Mouse (Mus musculus): ENCODE data around the gene Aplnr.

The Aplnr gene

DNA sequence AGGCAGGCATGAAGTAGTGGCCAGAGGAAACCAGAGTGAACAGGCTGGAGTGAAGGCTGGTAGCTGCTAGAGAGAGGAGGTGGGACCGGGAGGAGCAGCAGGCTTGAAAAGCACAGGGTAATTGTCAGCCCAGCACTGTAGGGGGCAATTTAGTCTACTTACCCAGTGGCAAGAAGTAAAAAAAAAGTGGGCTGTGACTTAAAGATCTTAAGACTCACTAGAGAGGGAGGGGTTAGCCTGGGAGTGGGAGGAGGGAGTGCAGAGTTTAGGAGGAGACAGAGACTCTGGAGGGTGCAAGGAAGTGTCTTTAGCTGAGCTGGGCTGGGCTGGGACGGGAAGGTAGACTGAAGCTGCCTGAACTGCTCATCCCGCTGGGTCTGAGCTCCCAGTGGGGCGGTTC lies at the start of gene Aplnr:
Gene Aplnr, plus strand, starts transcription at position 137 of the 400 bp plus-strand sequence.
- DNase-seq: peak; percentile 60

DNA sequence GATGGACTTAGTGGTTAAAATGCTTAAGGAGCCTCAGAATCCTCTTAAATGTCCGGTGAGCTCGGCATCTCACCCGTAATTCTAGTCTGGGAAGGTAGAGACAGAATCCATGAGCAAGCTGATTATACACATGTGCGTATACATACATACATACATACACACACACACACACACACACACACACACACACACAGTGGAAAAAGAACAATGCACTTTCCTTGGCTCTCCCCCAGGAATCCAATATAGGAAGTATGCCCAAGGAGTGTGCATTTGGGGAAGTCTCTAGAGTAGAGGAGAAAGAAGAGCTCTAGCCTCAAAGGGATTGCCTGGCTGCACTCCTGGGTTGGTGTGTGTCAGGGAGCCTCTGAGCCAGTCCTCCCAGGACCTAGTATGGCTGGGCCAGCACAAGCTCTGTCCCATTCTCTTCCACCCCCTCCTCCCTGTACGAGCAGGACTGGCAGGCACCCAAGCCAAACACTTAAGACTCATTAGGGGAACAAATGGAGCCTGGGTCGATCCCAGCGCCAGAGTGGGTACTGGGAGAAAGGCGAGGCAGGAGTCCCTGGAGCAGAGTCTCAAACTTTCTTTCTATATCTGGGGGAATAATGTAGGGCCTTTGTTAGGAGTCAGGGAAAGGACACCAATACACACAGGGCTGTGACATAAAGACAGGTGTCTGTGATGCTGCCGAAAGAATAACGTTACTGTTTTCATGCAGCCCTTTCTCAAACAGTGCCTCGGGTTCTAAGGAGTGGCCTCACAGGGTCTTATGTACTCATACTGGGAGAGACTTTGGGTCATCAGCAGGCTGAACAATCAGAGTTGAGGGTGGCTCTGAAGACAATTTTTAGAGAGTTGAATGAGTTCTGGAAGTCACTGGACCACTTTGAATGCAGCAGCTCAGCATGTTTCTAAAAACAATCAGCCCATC lies 47.0 kb upstream of the Aplnr start:
- DNase-seq: peak; percentile 90

GRCm38 (mm10) chr2:85091325-85091724 lies 44.7 kb upstream of the Aplnr start:
- no peak for DNase-seq

DNA sequence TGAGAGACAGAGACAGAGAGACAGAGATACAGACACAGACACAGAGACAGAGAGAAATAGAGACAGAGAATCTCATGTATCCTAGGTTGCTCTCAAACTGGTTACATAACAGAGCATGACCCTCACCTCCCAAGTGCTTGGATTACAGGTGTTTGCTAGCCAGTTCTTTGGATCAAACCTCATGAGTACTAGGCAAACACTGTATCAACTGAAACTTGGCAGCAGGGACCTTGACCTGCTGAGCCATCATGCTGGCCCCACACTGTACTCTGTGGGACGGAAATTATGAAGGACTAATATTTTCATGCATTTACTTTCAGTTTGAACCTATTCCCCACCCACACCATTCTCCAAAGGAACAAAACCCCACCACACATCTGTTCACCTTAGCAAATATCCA lies 42.6 kb upstream of the Aplnr start:
- DNase-seq: no peak

DNA sequence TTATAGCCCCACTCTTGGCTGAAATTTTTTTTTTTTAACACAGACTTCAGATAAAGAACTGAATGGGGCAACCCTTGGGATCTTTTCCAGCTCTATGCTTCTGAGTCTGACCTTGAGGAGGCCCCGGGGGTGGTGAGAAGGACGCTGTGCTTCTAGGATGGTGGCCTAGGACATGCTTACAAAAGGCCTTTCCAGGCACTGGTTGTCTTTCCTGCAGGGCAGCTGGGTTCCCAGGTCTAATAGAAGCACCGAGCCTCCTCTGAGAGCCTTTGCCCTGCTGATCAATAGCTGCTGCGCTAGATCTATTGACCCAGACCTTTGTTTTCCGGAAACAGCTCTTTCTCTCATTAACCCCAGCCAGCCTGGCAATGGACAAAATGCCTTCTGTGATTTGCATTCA lies 40.1 kb upstream of the Aplnr start:
- no peak for DNase-seq

DNA sequence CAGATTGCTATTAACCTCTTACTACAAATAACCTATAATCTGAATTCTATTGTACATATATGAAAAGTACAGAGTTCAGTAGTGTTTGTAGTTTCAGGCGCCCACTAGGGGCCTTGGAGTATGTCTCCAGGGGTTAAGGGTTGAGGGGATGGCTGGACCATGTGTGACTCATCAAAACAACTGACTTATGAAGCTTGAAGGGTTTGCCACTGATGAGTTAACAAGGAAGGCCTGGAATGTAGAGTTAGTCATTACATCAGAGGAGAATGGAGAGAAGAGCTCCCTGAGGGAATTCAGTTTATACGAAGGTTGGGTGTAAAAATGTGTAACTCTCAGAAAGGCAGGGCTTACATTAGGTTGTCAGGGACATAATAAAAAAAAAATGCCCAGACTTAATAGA lies 38.0 kb upstream of the Aplnr start:
- no peak for DNase-seq

DNA sequence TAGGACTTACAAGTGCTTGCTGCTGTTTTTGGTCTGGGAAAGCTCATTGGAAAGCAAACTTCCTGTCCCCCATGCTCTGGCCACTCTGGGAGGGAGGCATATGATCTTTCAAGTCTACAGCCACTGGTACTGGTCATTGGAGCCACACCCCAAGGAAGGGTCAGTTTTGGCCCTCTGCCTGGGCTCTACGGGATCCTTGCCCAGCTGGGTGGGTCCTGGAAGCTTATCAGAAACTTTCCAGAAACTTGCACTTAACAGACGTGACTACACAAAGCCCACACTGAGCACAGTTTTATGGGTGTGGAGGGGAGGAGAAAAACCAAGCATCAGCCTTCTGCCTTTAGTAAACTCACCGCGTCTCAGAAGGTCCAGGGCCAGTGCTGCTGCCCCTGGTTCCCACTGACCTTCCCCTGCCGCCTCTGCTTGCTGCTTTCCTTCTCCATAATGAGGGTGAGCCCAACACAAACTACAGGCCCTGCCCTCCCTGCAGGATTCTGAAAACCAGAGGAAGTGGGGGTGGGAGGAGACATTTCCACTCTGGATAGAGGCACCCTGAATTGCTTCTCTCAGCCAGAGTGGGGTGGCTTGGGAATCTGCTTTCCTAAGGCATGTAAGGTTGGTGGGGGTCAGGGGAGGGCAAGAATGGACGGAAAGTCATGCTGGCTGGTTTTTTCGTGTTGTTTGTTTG lies 37.1 kb upstream of the Aplnr start:
- peak; percentile 92 for DNase-seq

- no peak for DNase-seq
Observed at GRCm38 (mm10) chr2:85103201-85103600, 32.8 kb upstream of the Aplnr start.

GRCm38 (mm10) chr2:85105426-85106013 lies 30.5 kb upstream of the Aplnr start:
- DNase-seq: peak; percentile 43

- no peak for DNase-seq
Observed at GRCm38 (mm10) chr2:85106068-85106790, 29.8 kb upstream of the Aplnr start.

- no peak for DNase-seq
Observed at GRCm38 (mm10) chr2:85106941-85107340, 29.1 kb upstream of the Aplnr start.

- no peak for DNase-seq
Observed at GRCm38 (mm10) chr2:85110288-85110875, 25.6 kb upstream of the Aplnr start.

GRCm38 (mm10) chr2:85123187-85123868 lies 12.7 kb upstream of the Aplnr start:
- no peak for DNase-seq

DNA sequence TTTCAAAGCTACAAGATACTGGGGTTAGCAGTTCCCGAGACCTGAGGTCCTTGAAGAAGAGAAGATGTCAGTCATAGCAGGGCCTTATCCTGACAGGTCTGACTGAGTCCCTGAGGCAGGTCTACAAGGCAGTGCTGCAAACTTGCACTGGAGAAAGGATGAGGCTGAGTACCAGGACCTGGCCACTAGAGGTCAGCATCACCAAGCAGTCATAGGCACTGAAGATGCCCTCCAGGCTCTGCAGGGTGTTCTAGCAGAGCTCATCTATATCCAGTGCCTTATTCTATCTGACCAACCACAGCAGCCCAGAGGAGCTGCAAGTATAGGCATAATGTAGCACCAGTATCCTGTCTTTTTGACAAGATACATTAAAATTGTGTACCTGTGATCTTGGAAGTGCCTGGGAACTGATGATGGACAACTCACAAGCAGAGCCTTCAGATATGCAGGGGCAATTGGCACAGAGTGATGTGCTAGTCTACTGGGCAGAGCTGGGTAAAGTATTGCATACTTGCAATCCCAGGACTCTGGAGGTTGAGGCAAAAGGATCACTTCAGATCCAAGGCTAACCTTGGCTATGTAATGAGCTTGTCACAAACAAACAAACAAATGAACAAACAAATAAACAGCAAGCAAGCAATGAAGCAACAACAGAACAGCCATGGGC lies 12.0 kb upstream of the Aplnr start:
- DNase-seq: peak; percentile 77

GRCm38 (mm10) chr2:85129496-85129971 lies 6.5 kb upstream of the Aplnr start:
- peak; percentile 48 for DNase-seq

- DNase-seq: no peak
Observed at GRCm38 (mm10) chr2:85131226-85131625, 4.8 kb upstream of the Aplnr start.

GRCm38 (mm10) chr2:85131724-85132123 lies 4.3 kb upstream of the Aplnr start:
- DNase-seq: no peak

DNA sequence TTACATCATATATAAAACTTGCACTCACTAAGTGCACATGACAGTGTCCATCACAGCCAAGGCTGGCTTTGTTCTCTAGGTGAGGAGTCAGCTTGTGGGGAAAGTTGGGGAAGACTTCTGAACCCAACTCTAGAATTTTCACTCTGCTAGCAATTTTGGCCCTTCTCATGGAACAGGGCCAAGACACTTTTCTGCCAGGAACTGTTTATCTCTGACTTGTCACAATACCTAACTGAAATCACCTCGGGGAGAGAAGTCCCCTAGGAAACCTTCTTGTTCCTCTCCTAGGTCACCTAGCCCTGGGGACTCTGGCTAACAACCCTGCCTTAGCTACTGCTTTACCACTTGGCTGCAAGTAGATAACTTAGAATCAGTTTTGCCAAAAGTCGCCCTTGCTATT lies 3.8 kb upstream of the Aplnr start:
- no peak for DNase-seq

DNA sequence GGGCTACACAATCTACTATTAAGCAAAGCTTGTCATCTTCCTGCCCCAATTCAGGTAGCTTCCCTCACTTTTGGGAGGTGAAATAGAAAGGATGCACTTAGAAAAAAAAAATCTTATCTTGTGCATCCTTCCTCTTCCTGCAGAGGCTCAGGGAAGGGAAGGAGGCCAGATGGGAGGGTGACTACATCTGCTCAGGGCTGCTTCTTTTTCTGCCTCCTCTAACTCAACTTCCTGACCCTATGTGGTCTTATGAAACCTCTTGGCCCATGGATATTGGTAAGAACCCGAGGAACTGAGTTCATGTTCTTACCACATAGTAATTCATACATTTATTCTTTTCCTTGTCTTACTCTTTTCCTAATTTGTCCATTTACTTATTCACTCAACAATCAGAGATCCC lies 926 bp upstream of the Aplnr start:
- no peak for DNase-seq

DNA sequence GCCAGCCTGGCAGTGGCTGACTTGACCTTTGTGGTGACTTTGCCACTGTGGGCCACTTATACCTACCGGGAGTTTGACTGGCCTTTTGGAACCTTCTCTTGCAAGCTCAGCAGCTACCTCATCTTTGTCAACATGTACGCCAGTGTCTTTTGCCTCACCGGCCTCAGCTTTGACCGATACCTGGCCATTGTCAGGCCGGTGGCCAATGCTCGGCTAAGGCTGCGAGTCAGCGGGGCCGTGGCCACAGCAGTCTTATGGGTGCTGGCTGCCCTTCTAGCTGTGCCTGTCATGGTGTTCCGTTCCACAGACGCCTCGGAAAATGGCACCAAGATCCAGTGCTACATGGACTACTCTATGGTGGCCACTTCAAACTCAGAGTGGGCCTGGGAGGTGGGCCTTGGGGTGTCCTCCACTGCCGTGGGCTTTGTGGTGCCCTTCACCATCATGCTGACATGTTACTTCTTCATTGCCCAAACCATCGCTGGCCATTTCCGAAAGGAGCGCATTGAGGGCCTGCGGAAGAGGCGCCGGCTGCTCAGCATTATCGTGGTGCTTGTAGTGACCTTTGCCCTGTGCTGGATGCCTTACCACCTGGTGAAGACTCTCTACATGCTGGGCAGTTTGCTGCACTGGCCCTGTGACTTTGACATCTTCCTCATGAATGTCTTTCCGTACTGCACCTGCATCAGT lies 951 bp downstream of the Aplnr start:
- DNase-seq: no peak
